Mouse (Mus musculus): ENCODE data around the gene Obscn.

Obscn gene

GRCm38 (mm10) chr11:59135904-59136452 lies at the start of gene Obscn:
Gene Obscn (minus strand): TSS chr11:59136402.
- no peak for DNase-seq (ENCODE audit: low spot score in 2 of 2)

- no peak for DNase-seq (ENCODE audit: low spot score in 2 of 2)
Observed at GRCm38 (mm10) chr11:59185490-59185889, 49.3 kb upstream of the Obscn start.

- DNase-seq (ENCODE audit: low spot score in 2 of 2) = no peak
Observed at GRCm38 (mm10) chr11:59183821-59184220, 47.6 kb upstream of the Obscn start.

- no peak for DNase-seq (ENCODE audit: low spot score in 2 of 2)
Observed at GRCm38 (mm10) chr11:59182864-59183331, 46.7 kb upstream of the Obscn start, which contains the start of gene Gjc2. Gene Gjc2 (minus strand): TSS chr11:59183213.

GRCm38 (mm10) chr11:59176921-59177320 lies 40.7 kb upstream of the Obscn start:
- no peak for DNase-seq (ENCODE audit: low spot score in 2 of 2)

GRCm38 (mm10) chr11:59176475-59176874 lies 40.3 kb upstream of the Obscn start:
- no peak for DNase-seq (ENCODE audit: low spot score in 2 of 2)

GRCm38 (mm10) chr11:59174189-59174838 lies 38.1 kb upstream of the Obscn start:
- no peak for DNase-seq (ENCODE audit: low spot score in 2 of 2)

GRCm38 (mm10) chr11:59170549-59170948 lies 34.3 kb upstream of the Obscn start:
- DNase-seq (ENCODE audit: low spot score in 2 of 2) = no peak

- no peak for DNase-seq (ENCODE audit: low spot score in 2 of 2)
Observed at GRCm38 (mm10) chr11:59169807-59170206, 33.6 kb upstream of the Obscn start.

GRCm38 (mm10) chr11:59165616-59166241 lies 29.5 kb upstream of the Obscn start:
- no peak for DNase-seq (ENCODE audit: low spot score in 2 of 2)

GRCm38 (mm10) chr11:59164384-59164783 lies 28.2 kb upstream of the Obscn start:
- DNase-seq (ENCODE audit: low spot score in 2 of 2) = no peak

- DNase-seq (ENCODE audit: low spot score in 2 of 2) = peak; percentile 96 to 97
Observed at GRCm38 (mm10) chr11:59163255-59164236, 27.3 kb upstream of the Obscn start, which contains the start of gene Iba57. Gene Iba57 (minus strand): TSS chr11:59163739.

GRCm38 (mm10) chr11:59162443-59163254 lies 26.4 kb upstream of the Obscn start:
- no peak for DNase-seq (ENCODE audit: low spot score in 2 of 2)

GRCm38 (mm10) chr11:59161398-59161797 lies 25.2 kb upstream of the Obscn start:
- no peak for DNase-seq (ENCODE audit: low spot score in 2 of 2)

- DNase-seq (ENCODE audit: low spot score in 2 of 2) = no peak
Observed at GRCm38 (mm10) chr11:59159558-59159957, 23.4 kb upstream of the Obscn start.

- DNase-seq (ENCODE audit: low spot score in 2 of 2) = no peak
Observed at GRCm38 (mm10) chr11:59159099-59159498, 22.9 kb upstream of the Obscn start.

GRCm38 (mm10) chr11:59155900-59156299 lies 19.7 kb upstream of the Obscn start:
- no peak for DNase-seq (ENCODE audit: low spot score in 2 of 2)

- no peak for DNase-seq (ENCODE audit: low spot score in 2 of 2)
Observed at GRCm38 (mm10) chr11:59154220-59154619, 18.0 kb upstream of the Obscn start.

- no peak for DNase-seq (ENCODE audit: low spot score in 2 of 2)
Observed at GRCm38 (mm10) chr11:59151729-59152128, 15.5 kb upstream of the Obscn start.

GRCm38 (mm10) chr11:59149302-59149701 lies 13.1 kb upstream of the Obscn start:
- DNase-seq (ENCODE audit: low spot score in 2 of 2) = no peak

GRCm38 (mm10) chr11:59142962-59143361 lies 6.8 kb upstream of the Obscn start:
- no peak for DNase-seq (ENCODE audit: low spot score in 2 of 2)

Measured in frontal cortex, postnatal 25 days (tissue).